8 mouse cellular contexts compared by ENCODE assay signal in genomic region chr4:130297123-130297529, GRCm38 (mm10). TPM values are rescaled to one million over a fixed set of nuclear protein-coding genes. Genes with fewer than 3 reads are reported as not detected.
DNase-seq lines count a peak whose midpoint lies in the region; ATAC-seq lines count a peak whose summit lies in the region.
"Had no signal": no experiment of that assay in that cellular context is flagged by ENCODE, and none has a peak within 500 bp of the region (broad histone marks: within the 10 kb centered on the region; RNA-seq: fewer than 3 reads in every experiment).

No protein-coding gene starts in this region.

- DNase-seq in kidney, postnatal 10 days = no peak
- DNase-seq in MN1 (ENCODE audit: low spot score) = peak; percentile 68
- DNase-seq in embryo, embryonic 10.5 days (ENCODE audit: low spot score) = peak; percentile 83
- no peak for DNase-seq in adrenal gland, postnatal 4 days (ENCODE audit: low spot score in 2 of 2)

- ATAC-seq in kidney, embryonic 15.5 days (replicated peaks; ENCODE audit: low FRiP score) = peak; percentile 70
- ATAC-seq in megakaryocyte, adult 5-6 weeks (ENCODE audit: poor library complexity, severe bottlenecking) = peak; percentile 65
- ATAC-seq in inflammation-experienced regulatory T-cells, adult 6 months = no peak

- H3K36me3 ChIP-seq in kidney, embryonic 15.5 days = no peaks in the 10 kb centered on the region
- H3K36me3 ChIP-seq: hindbrain, embryonic 15.5 days had no signal

- no peak overlapping the region for H3K9ac ChIP-seq in kidney, embryonic 15.5 days
- H3K9ac ChIP-seq: hindbrain, embryonic 15.5 days had no signal

- no peak overlapping the region for H3K27ac ChIP-seq in kidney, embryonic 15.5 days
- H3K27ac ChIP-seq: hindbrain, embryonic 15.5 days had no signal

- no peak overlapping the region for H3K4me2 ChIP-seq in kidney, embryonic 15.5 days
- H3K4me2 ChIP-seq: hindbrain, embryonic 15.5 days had no signal

- peaks cover 16% of the 10 kb centered on the region for H3K4me1 ChIP-seq in kidney, embryonic 15.5 days
- H3K4me1 ChIP-seq: hindbrain, embryonic 15.5 days had no signal

- no peaks in the 10 kb centered on the region; the same call in 1 of the 2 replicates for H3K9me3 ChIP-seq in kidney, embryonic 15.5 days (replicated peaks)
- H3K9me3 ChIP-seq: hindbrain, embryonic 15.5 days had no signal

- H3K4me3 ChIP-seq in kidney, embryonic 15.5 days (replicated peaks) = no peak overlapping the region
- H3K4me3 ChIP-seq: hindbrain, embryonic 15.5 days had no signal

- 15% methylated on average over 13 of the region's 13 CpGs for WGBS in kidney, embryonic 15.5 days

- H3K27me3 ChIP-seq in kidney, embryonic 15.5 days = peaks cover 15% of the 10 kb centered on the region; the same call in 1 of the 2 replicates
- H3K27me3 ChIP-seq: hindbrain, embryonic 15.5 days had no signal

RNA-seq across cellular contexts. Expression of gene Fabp3, which starts 11.3 kb away (rescaled TPM):
- 70.7 and 81.3 TPM in 2 replicates for polyA plus RNA-seq in kidney, embryonic 15.5 days (2015; fragmentation: Nextera tagmentation; extraction: Ambion mirVana)
- not detected in 2 replicates for total RNA-seq in megakaryocyte, adult 5-6 weeks (2015)
- total RNA-seq in megakaryocyte, adult 5-6 weeks (2017) = 0.28 and 0.33 TPM in 2 replicates
- total RNA-seq in adrenal gland, postnatal 4 days (2021) = 10 to 100 TPM; 27.0 to 37.9 TPM
- 1 to 10 TPM in 1 of 3 experiments, not detected in 2; 1.6 TPM for polyA plus RNA-seq in inflammation-experienced regulatory T-cells, adult 6 months (2017; shearing (Covaris generic))

RNA-seq across cellular contexts. Expression of gene Gm10570, which starts 11.3 kb away (rescaled TPM):
- 0.36 and 0.57 TPM in 2 replicates for polyA plus RNA-seq in kidney, embryonic 15.5 days (2015; fragmentation: Nextera tagmentation; extraction: Ambion mirVana)
- not detected in 2 replicates for total RNA-seq in megakaryocyte, adult 5-6 weeks (2015)
- not detected in 2 replicates for total RNA-seq in megakaryocyte, adult 5-6 weeks (2017)
- not detected for total RNA-seq in adrenal gland, postnatal 4 days (2021)
- polyA plus RNA-seq in inflammation-experienced regulatory T-cells, adult 6 months (2017; shearing (Covaris generic)) = not detected

RNA-seq across cellular contexts. Expression of gene Serinc2, which starts 18.1 kb away (rescaled TPM):
- polyA plus RNA-seq in kidney, embryonic 15.5 days (2015; fragmentation: Nextera tagmentation; extraction: Ambion mirVana) = 43.8 and 48.8 TPM in 2 replicates
- total RNA-seq in megakaryocyte, adult 5-6 weeks (2015) = 0.16 and 0.27 TPM in 2 replicates
- not detected in 2 replicates for total RNA-seq in megakaryocyte, adult 5-6 weeks (2017)
- 1 to 10 TPM; 2.5 to 4.2 TPM for total RNA-seq in adrenal gland, postnatal 4 days (2021)
- under 1 TPM in 2 of 3 experiments, not detected in 1; 0.39 to 0.75 TPM for polyA plus RNA-seq in inflammation-experienced regulatory T-cells, adult 6 months (2017; shearing (Covaris generic))

Comparison
In these comparisons a context has a peak if more than half of its experiments do, and no peak if none do; other contexts are left out.
1. DNase-seq: peak in MN1 (single experiment) and embryo, embryonic 10.5 days (single experiment); none in kidney, postnatal 10 days (single experiment) and adrenal gland, postnatal 4 days (0 of 2).
2. RNA of gene Fabp3, which starts 11.3 kb away (total RNA-seq): 27.0 to 37.9 TPM in adrenal gland, postnatal 4 days; 0.28 to 0.33 TPM in megakaryocyte, adult 5-6 weeks; every median in the first group is over 10 times any median in the second.